Mouse (Mus musculus) activated CD4-positive, CD25-positive, alpha-beta regulatory T cell, adult 9 weeks (primary cell): ENCODE results near the gene 1110017D15Rik. TPM values are rescaled to one million over a fixed set of nuclear protein-coding genes. Genes with fewer than 3 reads are reported as not detected.

Experiments used
- polyA plus RNA-seq: library from polyadenylated mRNA; unstranded; fragments of 100-300 nt; shearing (Covaris generic); gene quantifications from one replicate; pipeline ENCODE4 v1.2.1, GENCODE M21; 2017

The 1110017D15Rik gene
- polyA plus RNA-seq, result not detected

GRCm38 (mm10) chr4:41517233-41517632 lies at the start of gene 1110017D15Rik:
Gene 1110017D15Rik (minus strand): TSS chr4:41517333.

GRCm38 (mm10) chr4:41502986-41503412 lies 14.1 kb downstream of the 1110017D15Rik start, which contains the start of gene AI464131:
Gene AI464131 (minus strand): TSS chr4:41503076.

GRCm38 (mm10) chr4:41464345-41465286 lies 52.5 kb downstream of the 1110017D15Rik start, which contains the start of the genes Kif24 and Nudt2:
Gene Kif24 (minus strand): TSS chr4:41464887.
Gene Nudt2 (plus strand): TSS chr4:41465151.

Other genes with a start within 250 kb of the 1110017D15Rik start
- gene Ubap2, start 242.2 kb downstream of the 1110017D15Rik start, polyA plus RNA-seq, result 51.7 TPM
- 64.4 TPM for gene Dcaf12, start 202.4 kb downstream of the 1110017D15Rik start, polyA plus RNA-seq
- gene Ubap1, start 168.3 kb downstream of the 1110017D15Rik start, polyA plus RNA-seq, result 86.8 TPM
- gene Kif24, start 52.4 kb downstream of the 1110017D15Rik start, polyA plus RNA-seq, result 1.2 TPM
- 22.1 TPM for gene Nudt2, start 52.2 kb downstream of the 1110017D15Rik start, polyA plus RNA-seq
- gene AI464131, start 14.3 kb downstream of the 1110017D15Rik start, polyA plus RNA-seq, result 0.06 TPM
- 1.6 TPM for gene Fam219a, start 52.2 kb upstream of the 1110017D15Rik start, polyA plus RNA-seq
- not detected for gene Dnaic1, start 52.4 kb upstream of the 1110017D15Rik start, polyA plus RNA-seq
- not detected for gene Enho, start 123.0 kb upstream of the 1110017D15Rik start, polyA plus RNA-seq
- not detected for gene Cntfr, start 179.8 kb upstream of the 1110017D15Rik start, polyA plus RNA-seq
- 8.7 TPM for gene Il11ra1, start 182.7 kb upstream of the 1110017D15Rik start, polyA plus RNA-seq
- 54.4 TPM for gene Rpp25l, start 196.2 kb upstream of the 1110017D15Rik start, polyA plus RNA-seq
- 142 TPM for gene Dctn3, start 205.8 kb upstream of the 1110017D15Rik start, polyA plus RNA-seq
- gene Arid3c, start 213.8 kb upstream of the 1110017D15Rik start, polyA plus RNA-seq, result not detected
- gene Galt, start 237.9 kb upstream of the 1110017D15Rik start, polyA plus RNA-seq, result 70.8 TPM
- gene Sigmar1, start 238.8 kb upstream of the 1110017D15Rik start, polyA plus RNA-seq, result 37.0 TPM